Mouse (Mus musculus): ENCODE data around the gene Mipol1. TPM values are rescaled to one million over a fixed set of nuclear protein-coding genes. Genes with fewer than 3 reads are reported as not detected.

Gene Mipol1
- total RNA-seq, 4 experiments from 2014 or later = 2.9 to 6.3 (median 4.0) TPM

GRCm38 (mm10) chr12:57545371-57546241, 315.4 kb downstream of the Mipol1 start:
- DNase-seq (ENCODE audit: low spot score) = no peak

Other genes starting within 250 kb of the Mipol1 start
- gene Slc25a21, start 33.0 kb upstream of the Mipol1 start, total RNA-seq (2022) = under 1 TPM; 0.20 to 0.72 (median 0.58) TPM
- 10 to 100 TPM; 16.0 to 19.4 (median 18.2) TPM for gene Prps1l3, start within 50 bp of the Mipol1 start, total RNA-seq (2022)

Data from heart, adult 8-10 months (tissue).